Mouse (Mus musculus) liver, embryonic 14.5 days (tissue): ENCODE data around the gene Ttc1. TPM values are rescaled to one million over a fixed set of nuclear protein-coding genes. Genes with fewer than 3 reads are reported as not detected.

ENCODE experiments used
- ATAC-seq: fragments of 200-750 bp; cut with Nextera tagmentation; 2 replicates; pipeline ENCODE4 v1.8.0; 2017; ENCODE audit warnings: moderate number of reproducible peaks, mild to moderate bottlenecking, moderate library complexity; ENCODE audit not compliant: insufficient read depth
- DNase-seq, 3 experiments: peaks; one replicate each; pipeline ENCODE4 v3.0.0-alpha.2; 2012 to 2013; ENCODE audit warnings: low read depth in 3 of 3, low spot score in 3 of 3
- H3K27ac ChIP-seq: fragments of 300-500 bp; sonication (generic); 2 replicates; pipeline ENCODE4 v1.5.1; 2014; ENCODE audit warnings: moderate library complexity, mild to moderate bottlenecking, control low read depth, inconsistent platforms
- H3K27me3 ChIP-seq: fragments of 300-500 bp; sonication (generic); 2 replicates; pipeline ENCODE4 v1.6.1; 2014; ENCODE audit warnings: mild to moderate bottlenecking, low read length, moderate library complexity; ENCODE audit not compliant: control insufficient read depth, insufficient read depth
- H3K36me3 ChIP-seq: fragments of 300-500 bp; sonication (generic); replicated peaks from 2 replicates; pipeline ENCODE4 v1.6.1; 2014; ENCODE audit warnings: low read depth; ENCODE audit not compliant: control insufficient read depth, insufficient read depth
- H3K4me1 ChIP-seq, 2 experiments: fragments of 200-500 bp in 1 of 2; fragments of 300-500 bp in 1 of 2; sonication (generic) in 1 of 2; replicated peaks; 2 replicates each; pipeline ENCODE4 v1.6.1; 2012 to 2014; ENCODE audit warnings: antibody characterized with exemption in 1 of 2, inconsistent platforms in 1 of 2, low read length in 1 of 2; ENCODE audit not compliant: control insufficient read depth in 2 of 2, insufficient read depth in 2 of 2
- H3K4me2 ChIP-seq: fragments of 300-500 bp; sonication (generic); 2 replicates; pipeline ENCODE4 v1.6.1; 2014; ENCODE audit warnings: low read depth, mild to moderate bottlenecking, control low read depth, moderate library complexity
- H3K4me3 ChIP-seq, 2 experiments: fragments of 200-500 bp in 1 of 2; fragments of 300-500 bp in 1 of 2; sonication (generic) in 1 of 2; 2 replicates each; pipeline ENCODE4 v1.5.1; 2012 to 2014; ENCODE audit warnings: low read depth in 2 of 2, low read length in 2 of 2, mild to moderate bottlenecking in 2 of 2, control low read depth in 1 of 2, inconsistent platforms in 1 of 2, moderate library complexity in 1 of 2; ENCODE audit not compliant: insufficient read depth in 1 of 2
- H3K9ac ChIP-seq: fragments of 300-500 bp; sonication (generic); replicated peaks from 2 replicates; pipeline ENCODE4 v1.6.1; 2014; ENCODE audit warnings: mild to moderate bottlenecking, control low read depth, moderate library complexity
- H3K9me3 ChIP-seq: fragments of 300-500 bp; sonication (generic); 2 replicates; pipeline ENCODE4 v1.6.1; 2016; ENCODE audit warnings: low read length, mixed read lengths; ENCODE audit not compliant: control insufficient read depth
- CTCF ChIP-seq: IDR thresholded peaks from 2 replicates; pipeline ENCODE4 v1.5.1; 2016; ENCODE audit warnings: antibody characterized with exemption, low read depth, control low read depth
- EP300 ChIP-seq: IDR thresholded peaks from 2 replicates; pipeline ENCODE4 v1.6.1; 2016; ENCODE audit warnings: antibody characterized with exemption, low read depth
- WGBS: fragments of 180-500 bp; shearing (Covaris S2); extraction: QIAGEN DNeasy Blood & Tissue Kit; methylation state at CpG from one replicate; pipeline ENCODE4 v1.1.7; 2014; ENCODE audit not compliant: insufficient replicate concordance; 5-methylcytosine and 5-hydroxymethylcytosine counted together
- polyA plus RNA-seq, 2 experiments: library from polyadenylated mRNA; depleted of rRNA in 1 of 2; stranded (reverse) in 1 of 2; unstranded in 1 of 2; fragments of >200 nt; fragmentation: Nextera tagmentation in 1 of 2; extraction: Ambion mirVana in 1 of 2; gene quantifications; 2 replicates each; pipeline versions ENCODE4 v1.2.1 to v1.2.3; 2012 to 2014

Gene Ttc1
- polyA plus RNA-seq, 2 experiments, result 17.9 to 36.9 TPM

GRCm38 (mm10) chr11:43767749-43768148, 19.9 kb upstream of the Ttc1 start:
- H3K36me3 ChIP-seq, result no peaks in the 10 kb centered on the region
- H3K4me1 ChIP-seq, result no peaks in the 10 kb centered on the region
- H3K27me3 ChIP-seq, result no peaks in the 10 kb centered on the region; the same call in 1 of the 2 replicates
- H3K4me2 ChIP-seq, result no peak overlapping the region
- H3K4me3 ChIP-seq, result no peak overlapping the region
- H3K27ac ChIP-seq, result no peak overlapping the region
- whole genome bisulfite sequencing, result 50% methylated on average over 11 of the region's 11 CpGs
- H3K9me3 ChIP-seq, result no peaks in the 10 kb centered on the region
- H3K9ac ChIP-seq, result no peak overlapping the region
- TF ChIP-seq EP300 (no peak), CTCF (no peak)
- DNase-seq, result no peak
- no peak for ATAC-seq

GRCm38 (mm10) chr11:43766922-43767648, 19.3 kb upstream of the Ttc1 start:
- ATAC-seq, result no peak
- Histone ChIP-seq H3K27me3 (no peaks in the 10 kb centered on the region; the same call in 1 of the 2 replicates), H3K9me3 (no peaks in the 10 kb centered on the region), H3K4me3 (peak overlapping the region; percentile 10 to 34; a peak in 3 of 4 replicates), H3K36me3 (no peaks in the 10 kb centered on the region), H3K9ac (no peak overlapping the region), H3K4me2 (peak overlapping the region; percentile 57), H3K27ac (no peak overlapping the region), H3K4me1 (no peaks in the 10 kb centered on the region)
- WGBS, result 4% methylated on average over 37 of the region's 37 CpGs
- no peak for TF ChIP-seq EP300
- peak; percentile 90 for TF ChIP-seq CTCF
- DNase-seq, result peak in 1 of 3 experiments; percentile 36

- H3K4me1 ChIP-seq, result no peaks in the 10 kb centered on the region
- H3K4me2 ChIP-seq, result no peak overlapping the region
- H3K9ac ChIP-seq, result no peak overlapping the region
- H3K27ac ChIP-seq, result no peak overlapping the region
- no peak for ATAC-seq
- no peaks in the 10 kb centered on the region for H3K36me3 ChIP-seq
- no peak overlapping the region for H3K4me3 ChIP-seq
- DNase-seq, result no peak
- no peaks in the 10 kb centered on the region for H3K27me3 ChIP-seq
- 45% methylated on average over 2 of the region's 2 CpGs for WGBS
- no peaks in the 10 kb centered on the region for H3K9me3 ChIP-seq
- TF ChIP-seq CTCF, result no peak
Measured at GRCm38 (mm10) chr11:43758436-43758835, 10.6 kb upstream of the Ttc1 start.

- H3K4me2 ChIP-seq, result no peak overlapping the region
- 49% methylated on average over 5 of the region's 5 CpGs for WGBS
- TF ChIP-seq CTCF (no peak), EP300 (no peak)
- H3K9ac ChIP-seq, result no peak overlapping the region
- H3K4me3 ChIP-seq, result no peak overlapping the region
- ATAC-seq (no peak), DNase-seq (peak in 1 of 3 experiments; percentile 7)
- H3K4me1 ChIP-seq, result no peaks in the 10 kb centered on the region
- no peaks in the 10 kb centered on the region for H3K9me3 ChIP-seq
- H3K27ac ChIP-seq, result no peak overlapping the region
- H3K36me3 ChIP-seq, result no peaks in the 10 kb centered on the region
- H3K27me3 ChIP-seq, result no peaks in the 10 kb centered on the region
Measured at GRCm38 (mm10) chr11:43755411-43755810, 7.6 kb upstream of the Ttc1 start.

- ATAC-seq (no peak), DNase-seq (no peak)
- Histone ChIP-seq H3K36me3 (no peaks in the 10 kb centered on the region), H3K4me1 (no peaks in the 10 kb centered on the region), H3K4me3 (no peak overlapping the region), H3K9me3 (no peaks in the 10 kb centered on the region), H3K27ac (no peak overlapping the region), H3K4me2 (no peak overlapping the region), H3K9ac (no peak overlapping the region), H3K27me3 (no peaks in the 10 kb centered on the region)
- TF ChIP-seq EP300 (no peak), CTCF (no peak)
- 44% methylated on average over 1 of the region's 1 CpGs for WGBS
Measured at GRCm38 (mm10) chr11:43754568-43754967, 6.8 kb upstream of the Ttc1 start.
